Comparison of ENCODE assay signal across 10 mouse cellular contexts in the genomic region with DNA sequence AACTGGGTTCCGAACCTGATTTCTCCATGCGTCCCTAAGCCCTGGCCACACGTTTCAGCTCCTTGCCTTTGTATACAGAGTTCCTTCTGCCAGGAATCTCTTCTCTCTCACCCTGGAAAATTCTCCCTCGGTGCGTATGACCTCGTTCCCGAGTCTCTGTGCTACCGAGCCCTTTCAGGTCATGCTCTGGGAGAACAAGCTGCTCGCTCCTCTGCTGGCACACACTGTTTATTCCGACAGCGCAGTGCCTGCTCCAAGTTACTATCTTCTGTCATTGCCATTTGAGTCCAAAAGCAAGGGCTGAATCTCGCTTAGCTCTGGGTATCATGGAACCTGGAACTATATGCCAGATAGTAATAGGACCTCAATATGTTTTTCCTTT. TPM values are rescaled to one million over a fixed set of nuclear protein-coding genes. Genes with fewer than 3 reads are reported as not detected.
DNase-seq lines count a peak whose midpoint lies in the region; ATAC-seq and TF ChIP-seq lines count a peak whose summit lies in the region.
"Had no signal": no experiment of that assay in that cellular context is flagged by ENCODE, and none has a peak within 500 bp of the region (broad histone marks: within the 10 kb centered on the region; RNA-seq: fewer than 3 reads in every experiment).

No protein-coding gene starts in this region.

- no peaks in the 10 kb centered on the region for H3K4me1 ChIP-seq in heart, embryonic 11.5 days (ENCODE audit: control insufficient read depth, insufficient read depth, low read length)
- H3K4me1 ChIP-seq in brown adipose tissue, adult 24 weeks (ENCODE audit: control insufficient read depth, insufficient read depth, insufficient read length, low read length): no peaks in the 10 kb centered on the region
- peaks cover 8% of the 10 kb centered on the region; the same call in 1 of the 2 replicates for H3K4me1 ChIP-seq in lung, embryonic 14.5 days (ENCODE audit: insufficient read depth)
- peaks cover 6% of the 10 kb centered on the region for H3K4me1 ChIP-seq in forebrain, embryonic 13.5 days
- no peaks in the 10 kb centered on the region for H3K4me1 ChIP-seq in forebrain, embryonic 14.5 days (ENCODE audit: control insufficient read depth, insufficient read depth, low read length)
- H3K4me1 ChIP-seq: neural tube, embryonic 13.5 days had no signal

- H3K27ac ChIP-seq in heart, embryonic 11.5 days (ENCODE audit: low read depth, low read length): no peak overlapping the region
- H3K27ac ChIP-seq in brown adipose tissue, adult 24 weeks (replicated peaks; ENCODE audit: low read depth, low read length): no peak overlapping the region
- H3K27ac ChIP-seq in lung, embryonic 14.5 days (ENCODE audit: low read depth): peak overlapping the region; percentile 95
- H3K27ac ChIP-seq in forebrain, embryonic 13.5 days: no peak overlapping the region
- H3K27ac ChIP-seq in forebrain, embryonic 14.5 days (ENCODE audit: low read depth, low read length): no peak overlapping the region
- H3K27ac ChIP-seq: left cerebral cortex, adult 2 months; neural tube, embryonic 13.5 days had no signal

- no peaks in the 10 kb centered on the region for H3K9me3 ChIP-seq in heart, embryonic 11.5 days (replicated peaks; ENCODE audit: control insufficient read depth, low read length)
- H3K9me3 ChIP-seq in lung, embryonic 14.5 days (ENCODE audit: low read depth, low read length): no peaks in the 10 kb centered on the region
- no peaks in the 10 kb centered on the region for H3K9me3 ChIP-seq in forebrain, embryonic 13.5 days (replicated peaks)
- no peaks in the 10 kb centered on the region for H3K9me3 ChIP-seq in forebrain, embryonic 14.5 days (replicated peaks; ENCODE audit: control insufficient read depth, low read length)
- H3K9me3 ChIP-seq: neural tube, embryonic 13.5 days had no signal

- peak; percentile 96 for DNase-seq in heart, adult 11 months
- peak; percentile 56 for DNase-seq in heart, adult 8-10 months (ENCODE audit: low spot score)
- no peak for DNase-seq in lung, embryonic 14.5 days
- no peak for DNase-seq in left cerebral cortex, adult 8-10 months (ENCODE audit: low spot score in 2 of 2)
- no peak for DNase-seq in forebrain, embryonic 14.5 days (ENCODE audit: low spot score)

- no peak overlapping the region for H3K4me2 ChIP-seq in heart, embryonic 11.5 days
- H3K4me2 ChIP-seq in lung, embryonic 14.5 days: peak overlapping the region; percentile 40
- H3K4me2 ChIP-seq in forebrain, embryonic 13.5 days: no peak overlapping the region
- no peak overlapping the region for H3K4me2 ChIP-seq in forebrain, embryonic 14.5 days (ENCODE audit: low read length)
- H3K4me2 ChIP-seq: neural tube, embryonic 13.5 days had no signal

- no peaks in the 10 kb centered on the region for H3K27me3 ChIP-seq in heart, embryonic 11.5 days (ENCODE audit: control insufficient read depth, insufficient read depth, low read length)
- H3K27me3 ChIP-seq in lung, embryonic 14.5 days (ENCODE audit: insufficient read depth, low read length): no peaks in the 10 kb centered on the region
- no peaks in the 10 kb centered on the region for H3K27me3 ChIP-seq in forebrain, embryonic 13.5 days
- H3K27me3 ChIP-seq in forebrain, embryonic 14.5 days (replicated peaks; ENCODE audit: control insufficient read depth, insufficient read depth, low read length): no peaks in the 10 kb centered on the region
- H3K27me3 ChIP-seq: neural tube, embryonic 13.5 days had no signal

- no peaks in the 10 kb centered on the region for H3K36me3 ChIP-seq in heart, embryonic 11.5 days (ENCODE audit: control insufficient read depth, insufficient read depth, low read length)
- no peaks in the 10 kb centered on the region for H3K36me3 ChIP-seq in lung, embryonic 14.5 days (ENCODE audit: insufficient read depth)
- H3K36me3 ChIP-seq in forebrain, embryonic 13.5 days (ENCODE audit: poor library complexity, severe bottlenecking): no peaks in the 10 kb centered on the region
- no peaks in the 10 kb centered on the region for H3K36me3 ChIP-seq in forebrain, embryonic 14.5 days (ENCODE audit: control insufficient read depth, insufficient read depth, low read length)
- H3K36me3 ChIP-seq: neural tube, embryonic 13.5 days had no signal

- WGBS in heart, embryonic 11.5 days (ENCODE audit: insufficient replicate concordance): 65% methylated on average over 12 of the region's 12 CpGs
- 34% methylated on average over 12 of the region's 12 CpGs for WGBS in lung, embryonic 14.5 days
- 67% methylated on average over 12 of the region's 12 CpGs for WGBS in forebrain, embryonic 13.5 days
- WGBS in forebrain, embryonic 14.5 days: 71% methylated on average over 12 of the region's 12 CpGs

- H3K4me3 ChIP-seq in heart, embryonic 11.5 days (ENCODE audit: low read depth, low read length): no peak overlapping the region
- peak overlapping the region; percentile 26 for H3K4me3 ChIP-seq in brown adipose tissue, adult 24 weeks (ENCODE audit: insufficient read depth, low read depth, low read length)
- H3K4me3 ChIP-seq in lung, embryonic 14.5 days (ENCODE audit: low read depth, low read length): no peak overlapping the region
- no peak overlapping the region for H3K4me3 ChIP-seq in forebrain, embryonic 13.5 days
- H3K4me3 ChIP-seq in forebrain, embryonic 14.5 days (ENCODE audit: low read depth, low read length): no peak overlapping the region
- H3K4me3 ChIP-seq: left cerebral cortex, adult 2 months; neural tube, embryonic 13.5 days had no signal

- H3K9ac ChIP-seq in heart, embryonic 11.5 days (ENCODE audit: low read depth, low read length): no peak overlapping the region
- peak overlapping the region; percentile 13; the same call in 1 of the 2 replicates for H3K9ac ChIP-seq in lung, embryonic 14.5 days
- no peak overlapping the region for H3K9ac ChIP-seq in forebrain, embryonic 13.5 days
- H3K9ac ChIP-seq in forebrain, embryonic 14.5 days (ENCODE audit: low read length): no peak overlapping the region
- H3K9ac ChIP-seq: neural tube, embryonic 13.5 days had no signal

- TF ChIP-seq CTCF in lung, embryonic 14.5 days (IDR thresholded peaks at IDR 0.05; ENCODE audit: low read depth): no peak

- ATAC-seq in heart, embryonic 11.5 days (replicated peaks; ENCODE audit: insufficient number of reproducible peaks, low FRiP score, low TSS enrichment): no peak
- peak; percentile 52 for ATAC-seq in lung, embryonic 14.5 days (ENCODE audit: insufficient read depth)
- ATAC-seq in forebrain, embryonic 13.5 days: no peak
- ATAC-seq in forebrain, embryonic 14.5 days: no peak

RNA-seq across cellular contexts. Expression of a gene that starts 31.4 kb away (rescaled TPM):
- polyA plus RNA-seq in heart, embryonic 11.5 days (2014; fragmentation: Nextera tagmentation; extraction: Ambion mirVana): 40.3 and 42.8 TPM in 2 replicates
- polyA plus RNA-seq in brown adipose tissue, adult 24 weeks (2012; ENCODE audit: insufficient read depth, insufficient read length, missing spikeins): 12.2 and 20.9 TPM in 2 replicates
- 10 to 100 TPM; 18.6 to 24.4 (median 21.0) TPM for total RNA-seq in heart, adult 8-10 months (2022)
- 48.7 and 49.7 TPM in 2 replicates for polyA plus RNA-seq in lung, embryonic 14.5 days (2014; fragmentation: Nextera tagmentation; extraction: Ambion mirVana)
- polyA plus RNA-seq in forebrain, embryonic 13.5 days (2015; fragmentation: Nextera tagmentation; extraction: Ambion mirVana): 54.8 and 61.1 TPM in 2 replicates
- total RNA-seq in left cerebral cortex, adult 8-10 months (2022): 10 to 100 TPM; 39.9 to 45.5 (median 41.6) TPM
- polyA plus RNA-seq in forebrain, embryonic 14.5 days (2014; fragmentation: Nextera tagmentation; extraction: Ambion mirVana): 57.5 and 59.9 TPM in 2 replicates

RNA-seq across cellular contexts. Expression of a gene that starts 31.5 kb away (rescaled TPM):
- polyA plus RNA-seq in heart, embryonic 11.5 days (2014; fragmentation: Nextera tagmentation; extraction: Ambion mirVana): 871 and 1,031 TPM in 2 replicates
- polyA plus RNA-seq in brown adipose tissue, adult 24 weeks (2012; ENCODE audit: insufficient read depth, insufficient read length, missing spikeins): 51.1 and 59.6 TPM in 2 replicates
- total RNA-seq in heart, adult 8-10 months (2022): 10 to 100 TPM; 77.8 to 97.3 (median 89.0) TPM
- 2,008 and 2,115 TPM in 2 replicates for polyA plus RNA-seq in lung, embryonic 14.5 days (2014; fragmentation: Nextera tagmentation; extraction: Ambion mirVana)
- polyA plus RNA-seq in forebrain, embryonic 13.5 days (2015; fragmentation: Nextera tagmentation; extraction: Ambion mirVana): 1,631 and 1,827 TPM in 2 replicates
- total RNA-seq in left cerebral cortex, adult 8-10 months (2022): 100 to 1,000 TPM; 120 to 137 (median 132) TPM
- polyA plus RNA-seq in forebrain, embryonic 14.5 days (2014; fragmentation: Nextera tagmentation; extraction: Ambion mirVana): 1,219 and 1,258 TPM in 2 replicates

Comparison
In these comparisons a context has a peak if more than half of its experiments do, and no peak if none do; other contexts are left out.
1. DNase-seq: peak in heart, adult 11 months (single experiment) and heart, adult 8-10 months (single experiment); none in lung, embryonic 14.5 days (single experiment), left cerebral cortex, adult 8-10 months (0 of 2) and forebrain, embryonic 14.5 days (single experiment).
2. RNA of a gene that starts 31.5 kb away (polyA plus RNA-seq): 2,008 to 2,115 TPM in lung, embryonic 14.5 days, 1,631 to 1,827 TPM in forebrain, embryonic 13.5 days, 1,219 to 1,258 TPM in forebrain, embryonic 14.5 days and 871 to 1,031 TPM in heart, embryonic 11.5 days; 51.1 to 59.6 TPM in brown adipose tissue, adult 24 weeks; every median in the first group is over 10 times any median in the second.